Mouse (Mus musculus) stomach, postnatal 0 days (tissue): Measurements from ENCODE around the gene Farp1. TPM values are rescaled to one million over a fixed set of nuclear protein-coding genes. Genes with fewer than 3 reads are reported as not detected.

ENCODE experiments used
- ATAC-seq: fragments of 200-750 bp; cut with Nextera tagmentation; 2 replicates; pipeline ENCODE4 v1.8.0; 2017; ENCODE audit not compliant: low FRiP score, low TSS enrichment
- DNase-seq: peaks from one replicate; pipeline ENCODE4 v3.0.0-alpha.2; 2016; ENCODE audit warnings: low spot score
- H3K27ac ChIP-seq: fragments of 300-500 bp; sonication (generic); replicated peaks from 2 replicates; pipeline ENCODE4 v1.5.1; 2014; ENCODE audit warnings: mild to moderate bottlenecking, control low read depth
- H3K27me3 ChIP-seq: fragments of 300-500 bp; sonication (generic); 2 replicates; pipeline ENCODE4 v1.6.1; 2014; ENCODE audit warnings: low read length; ENCODE audit not compliant: control insufficient read depth, insufficient read depth
- H3K36me3 ChIP-seq: fragments of 300-500 bp; sonication (generic); 2 replicates; pipeline ENCODE4 v1.6.1; 2014; ENCODE audit warnings: low read length, mixed read lengths; ENCODE audit not compliant: control insufficient read depth, insufficient read depth
- H3K4me1 ChIP-seq: fragments of 300-500 bp; sonication (generic); replicated peaks from 2 replicates; pipeline ENCODE4 v1.6.1; 2014; ENCODE audit warnings: antibody characterized with exemption; ENCODE audit not compliant: control insufficient read depth, insufficient read depth
- H3K4me2 ChIP-seq: fragments of 300-500 bp; sonication (generic); replicated peaks from 2 replicates; pipeline ENCODE4 v1.6.1; 2014; ENCODE audit warnings: low read depth, mild to moderate bottlenecking, control low read depth, moderate library complexity
- H3K4me3 ChIP-seq: fragments of 300-500 bp; sonication (generic); 2 replicates; pipeline ENCODE4 v1.5.1; 2014; ENCODE audit warnings: low read depth, low read length, control low read depth
- H3K9ac ChIP-seq: fragments of 300-500 bp; sonication (generic); 2 replicates; pipeline ENCODE4 v1.6.1; 2014; ENCODE audit warnings: mild to moderate bottlenecking, low read length, control low read depth, mixed read lengths
- H3K9me3 ChIP-seq: fragments of 300-500 bp; sonication (generic); 2 replicates; pipeline ENCODE4 v1.6.1; 2016; ENCODE audit warnings: low read length; ENCODE audit not compliant: control insufficient read depth
- CTCF ChIP-seq: IDR thresholded peaks from 2 replicates; pipeline ENCODE4 v1.5.1; 2016; ENCODE audit warnings: antibody characterized with exemption, low read depth, mild to moderate bottlenecking, moderate library complexity
- EP300 ChIP-seq: optimal IDR thresholded peaks from 2 replicates; pipeline ENCODE3; 2016; ENCODE audit warnings: antibody characterized with exemption
- WGBS: fragments of 180-500 bp; shearing (Covaris S2); extraction: QIAGEN DNeasy Blood & Tissue Kit; methylation state at CpG from one replicate; pipeline ENCODE4 v1.1.7; 2014; 5-methylcytosine and 5-hydroxymethylcytosine counted together
- polyA plus RNA-seq: library from polyadenylated mRNA; unstranded; fragments of >200 nt; fragmentation: Nextera tagmentation; extraction: Ambion mirVana; gene quantifications from 2 replicates; pipeline ENCODE4 v1.2.1, GENCODE M21; 2015

Farp1 gene
- polyA plus RNA-seq, 1 experiment from 2014 or later: 4.6 TPM

- H3K36me3 ChIP-seq: no peaks in the 10 kb centered on the region; the same call in 1 of the 2 replicates
- 47% methylated on average over 4 of the region's 4 CpGs for WGBS
- H3K4me3 ChIP-seq: no peak overlapping the region
- H3K4me2 ChIP-seq: no peak overlapping the region
- H3K27ac ChIP-seq: no peak overlapping the region
- H3K4me1 ChIP-seq: peaks cover 5% of the 10 kb centered on the region; the same call in 1 of the 2 replicates
- no peaks in the 10 kb centered on the region for H3K27me3 ChIP-seq
- TF ChIP-seq CTCF: no peak
- no peaks in the 10 kb centered on the region for H3K9me3 ChIP-seq
- H3K9ac ChIP-seq: no peak overlapping the region
- ATAC-seq (0 out of 2 replicates have a peak, but pooled peaks have one; percentile 32), DNase-seq (no peak)
Measured at GRCm38 (mm10) chr14:121061686-121062085, 26.7 kb downstream of the Farp1 start.

- TF ChIP-seq EP300 (no peak), CTCF (no peak)
- no peaks in the 10 kb centered on the region for H3K9me3 ChIP-seq
- H3K4me1 ChIP-seq: peaks cover 5% of the 10 kb centered on the region; the same call in 1 of the 2 replicates
- H3K27me3 ChIP-seq: no peaks in the 10 kb centered on the region
- ATAC-seq (peak; percentile 69; the same call in 1 of the 2 replicates), DNase-seq (no peak)
- no peak overlapping the region for H3K4me3 ChIP-seq
- no peaks in the 10 kb centered on the region; the same call in 1 of the 2 replicates for H3K36me3 ChIP-seq
- peak overlapping the region; percentile 36; the same call in 1 of the 2 replicates for H3K27ac ChIP-seq
- H3K4me2 ChIP-seq: no peak overlapping the region
- WGBS: 34% methylated on average over 14 of the region's 14 CpGs
- H3K9ac ChIP-seq: no peak overlapping the region
Measured at GRCm38 (mm10) chr14:121062238-121063082, 27.5 kb downstream of the Farp1 start.

- no peak for DNase-seq
- no peak overlapping the region for H3K9ac ChIP-seq
- WGBS: 67% methylated on average over 1 of the region's 1 CpGs
- no peak overlapping the region for H3K27ac ChIP-seq
- H3K4me3 ChIP-seq: no peak overlapping the region
- no peak overlapping the region for H3K4me2 ChIP-seq
- no peaks in the 10 kb centered on the region for H3K9me3 ChIP-seq
- no peaks in the 10 kb centered on the region for H3K27me3 ChIP-seq
- no peaks in the 10 kb centered on the region; the same call in 1 of the 2 replicates for H3K36me3 ChIP-seq
- no peak for TF ChIP-seq EP300
- no peak for TF ChIP-seq CTCF
- H3K4me1 ChIP-seq: peaks cover 5% of the 10 kb centered on the region; the same call in 1 of the 2 replicates
- no peak for ATAC-seq
Measured at GRCm38 (mm10) chr14:121064726-121065125, 29.7 kb downstream of the Farp1 start.

GRCm38 (mm10) chr14:121073093-121073866, 38.3 kb downstream of the Farp1 start:
- ATAC-seq: no peak
- 95% methylated on average over 5 of the region's 5 CpGs for WGBS
- Histone ChIP-seq H3K9me3 (no peaks in the 10 kb centered on the region), H3K36me3 (no peaks in the 10 kb centered on the region), H3K27ac (no peak overlapping the region), H3K4me2 (no peak overlapping the region), H3K27me3 (no peaks in the 10 kb centered on the region), H3K9ac (no peak overlapping the region), H3K4me1 (no peaks in the 10 kb centered on the region), H3K4me3 (no peak overlapping the region)
- TF ChIP-seq EP300 (no peak), CTCF (no peak)
- no peak for DNase-seq

GRCm38 (mm10) chr14:121074197-121074734, 39.3 kb downstream of the Farp1 start:
- Histone ChIP-seq H3K4me3 (no peak overlapping the region), H3K4me2 (no peak overlapping the region), H3K27ac (no peak overlapping the region), H3K4me1 (no peaks in the 10 kb centered on the region), H3K9ac (no peak overlapping the region), H3K9me3 (no peaks in the 10 kb centered on the region), H3K36me3 (no peaks in the 10 kb centered on the region), H3K27me3 (no peaks in the 10 kb centered on the region)
- ATAC-seq (no peak), DNase-seq (no peak)
- 86% methylated on average over 2 of the region's 2 CpGs for WGBS
- TF ChIP-seq CTCF (no peak), EP300 (no peak)
